Mouse (Mus musculus): ENCODE results near the gene Mamdc2.

Mamdc2 gene

DNA sequence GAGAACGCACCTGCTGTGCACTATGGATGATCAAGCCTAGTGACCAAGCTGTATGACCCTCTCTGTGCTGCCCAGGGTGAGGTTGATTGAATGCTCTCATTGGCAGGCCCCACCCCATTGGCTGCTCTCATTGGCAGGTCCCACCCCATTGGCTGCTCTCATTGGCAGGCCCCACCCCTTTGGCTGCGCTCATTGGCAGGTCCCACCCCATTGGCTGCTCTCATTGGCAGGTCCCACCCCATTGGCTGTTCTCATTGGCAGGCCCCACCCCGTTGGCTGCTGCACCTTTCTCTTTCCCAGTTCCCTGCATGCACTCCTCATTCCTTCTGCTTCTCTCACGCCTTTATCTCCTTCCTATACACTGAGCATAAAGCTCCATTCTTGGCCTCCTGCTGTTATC lies 12.5 kb downstream of the Mamdc2 start:
- DNase-seq (ENCODE audit: low spot score): no peak

DNA sequence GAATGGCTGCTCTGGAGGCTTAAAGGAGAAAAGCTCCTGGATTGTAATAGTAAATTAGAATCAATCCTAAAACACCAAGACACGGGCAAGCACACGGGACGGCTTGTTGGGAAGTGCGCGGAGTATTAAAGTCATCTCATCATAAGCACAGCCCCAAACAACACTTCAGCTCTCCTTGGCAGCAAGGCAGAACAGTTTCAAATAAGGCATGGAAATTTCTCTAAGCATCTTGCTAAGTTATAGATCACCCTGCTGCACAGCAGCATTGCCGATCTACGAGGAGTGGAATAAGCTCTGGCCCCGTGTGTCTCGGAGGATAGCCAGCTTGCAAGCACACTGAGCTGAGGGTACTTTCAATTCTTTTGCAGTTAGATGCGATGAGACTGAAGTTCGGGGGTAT lies 13.8 kb downstream of the Mamdc2 start:
- DNase-seq (ENCODE audit: low spot score): no peak

GRCm38 (mm10) chr19:23417668-23418067 lies 30.6 kb downstream of the Mamdc2 start:
- no peak for DNase-seq (ENCODE audit: low spot score)

DNA sequence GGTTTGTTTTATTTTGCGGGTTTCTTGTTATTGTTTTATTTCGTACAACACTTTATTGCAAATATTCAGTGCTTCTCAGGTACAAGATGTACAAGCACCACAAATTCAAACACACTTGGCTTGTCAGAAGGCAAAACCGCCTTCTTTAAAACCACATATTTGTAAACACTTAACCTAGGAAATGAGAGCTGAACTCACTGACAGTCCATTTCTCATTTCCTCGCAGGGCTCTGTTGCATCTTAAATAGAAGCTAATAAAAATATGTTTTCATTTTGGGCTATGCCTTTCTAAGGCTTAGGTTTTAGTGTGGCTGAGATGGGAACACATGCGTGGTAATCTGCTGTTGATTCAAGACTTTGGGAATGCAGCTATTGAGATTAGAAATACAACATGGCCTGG lies 37.4 kb downstream of the Mamdc2 start:
- no peak for DNase-seq (ENCODE audit: low spot score)

GRCm38 (mm10) chr19:23410328-23410727 lies 37.9 kb downstream of the Mamdc2 start:
- DNase-seq (ENCODE audit: low spot score): peak; percentile 47

- peak; percentile 66 for DNase-seq (ENCODE audit: low spot score)
Observed at GRCm38 (mm10) chr19:23401469-23402135, 46.6 kb downstream of the Mamdc2 start.

DNA sequence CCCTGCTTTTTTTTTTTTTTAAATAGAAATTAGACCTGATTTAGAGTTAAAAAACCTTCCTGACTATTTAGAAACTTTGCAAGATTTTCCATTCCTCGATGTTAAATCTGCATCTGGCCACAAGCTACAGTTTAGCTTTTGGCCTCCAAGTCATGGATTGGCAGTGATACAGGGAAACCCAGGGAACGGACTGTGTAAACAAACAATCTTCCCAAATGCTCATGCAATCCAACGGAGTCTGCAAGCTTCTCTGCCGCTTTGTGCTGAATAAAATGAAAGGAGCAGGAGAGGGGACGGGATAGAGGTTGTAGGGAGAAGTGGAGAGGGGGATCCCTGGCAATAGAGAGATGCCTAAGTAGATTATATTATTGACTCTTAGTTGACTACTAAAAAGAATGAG lies 47.8 kb downstream of the Mamdc2 start:
- no peak for DNase-seq (ENCODE audit: low spot score)

DNA sequence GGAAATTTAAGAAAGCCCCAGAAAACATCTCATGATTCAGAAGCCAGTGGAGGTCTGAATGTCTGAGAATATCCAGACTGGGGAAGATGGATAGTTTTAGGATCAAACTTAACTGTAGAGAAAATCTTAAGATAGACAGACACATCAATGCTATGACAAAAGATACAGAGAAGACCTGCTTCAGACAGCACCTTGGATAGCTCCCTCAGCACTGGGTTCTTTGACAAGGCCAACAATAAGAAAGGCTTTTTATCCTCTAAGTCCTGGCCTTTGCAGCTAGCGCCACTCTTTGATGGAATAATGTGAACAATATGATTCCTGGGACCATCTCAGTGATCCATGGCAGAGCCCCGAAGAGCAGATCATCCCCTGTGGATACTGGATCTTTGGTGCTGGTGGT lies 52.3 kb downstream of the Mamdc2 start:
- peak; percentile 40 for DNase-seq (ENCODE audit: low spot score)

GRCm38 (mm10) chr19:23394597-23394996 lies 53.6 kb downstream of the Mamdc2 start:
- DNase-seq (ENCODE audit: low spot score): no peak

- peak; percentile 26 for DNase-seq (ENCODE audit: low spot score)
Observed at GRCm38 (mm10) chr19:23388862-23389272, 59.4 kb downstream of the Mamdc2 start.

GRCm38 (mm10) chr19:23388083-23388861 lies 60.0 kb downstream of the Mamdc2 start:
- peak; percentile 39 for DNase-seq (ENCODE audit: low spot score)

DNA sequence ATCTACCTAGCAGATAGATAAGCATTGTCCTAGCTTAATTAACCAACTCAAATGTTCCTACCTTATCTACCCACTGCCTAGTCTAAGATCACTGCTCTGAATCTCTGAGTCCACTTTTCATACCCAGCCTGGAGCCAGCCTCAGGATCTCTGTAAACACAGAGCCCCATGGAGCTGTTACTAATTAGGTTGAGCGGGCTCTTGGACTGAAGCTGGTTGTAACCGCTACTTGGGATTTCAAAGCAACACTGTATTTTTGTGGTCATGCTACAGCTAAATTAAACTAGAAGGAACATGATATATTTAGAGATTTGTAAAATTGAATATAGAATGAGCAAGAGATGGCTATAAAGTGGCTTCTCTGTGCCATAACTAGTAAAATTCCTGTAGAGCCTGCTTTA lies 65.8 kb downstream of the Mamdc2 start:
- no peak for DNase-seq (ENCODE audit: low spot score)

GRCm38 (mm10) chr19:23380968-23381367 lies 67.3 kb downstream of the Mamdc2 start:
- DNase-seq (ENCODE audit: low spot score): no peak

- DNase-seq (ENCODE audit: low spot score): no peak
Observed at GRCm38 (mm10) chr19:23379752-23380504, 68.3 kb downstream of the Mamdc2 start.

DNA sequence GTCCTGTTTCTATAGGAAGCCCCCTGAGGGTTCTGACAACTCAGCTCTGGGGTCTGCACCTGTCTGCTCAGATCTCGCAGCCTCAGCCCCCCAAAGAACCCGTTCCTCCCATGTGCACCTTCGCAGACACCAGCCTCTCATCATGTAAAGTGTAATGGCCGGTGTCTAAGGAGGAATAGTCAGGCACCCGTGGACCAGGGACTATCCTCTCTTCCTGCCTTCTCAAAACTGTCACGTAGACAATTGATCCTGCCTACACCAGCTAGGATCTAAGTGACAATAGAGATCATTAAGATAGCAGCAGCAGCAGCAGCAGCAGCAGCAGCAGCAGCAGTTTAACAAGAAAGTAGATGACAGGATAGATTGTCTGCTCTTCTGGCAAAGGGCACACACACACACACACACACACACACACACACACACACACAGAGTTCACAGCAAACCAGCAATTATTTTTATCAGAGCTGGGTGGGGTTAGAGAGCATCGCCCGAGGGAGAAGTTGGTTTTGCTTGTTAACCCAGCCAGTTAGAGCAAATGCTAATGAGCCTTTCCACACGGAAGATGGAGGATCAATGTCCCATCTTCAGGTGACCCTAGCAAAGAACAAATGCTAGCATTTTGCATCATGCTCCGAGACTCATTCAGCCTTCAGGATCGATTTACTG lies 71.6 kb downstream of the Mamdc2 start:
- no peak for DNase-seq (ENCODE audit: low spot score)

DNA sequence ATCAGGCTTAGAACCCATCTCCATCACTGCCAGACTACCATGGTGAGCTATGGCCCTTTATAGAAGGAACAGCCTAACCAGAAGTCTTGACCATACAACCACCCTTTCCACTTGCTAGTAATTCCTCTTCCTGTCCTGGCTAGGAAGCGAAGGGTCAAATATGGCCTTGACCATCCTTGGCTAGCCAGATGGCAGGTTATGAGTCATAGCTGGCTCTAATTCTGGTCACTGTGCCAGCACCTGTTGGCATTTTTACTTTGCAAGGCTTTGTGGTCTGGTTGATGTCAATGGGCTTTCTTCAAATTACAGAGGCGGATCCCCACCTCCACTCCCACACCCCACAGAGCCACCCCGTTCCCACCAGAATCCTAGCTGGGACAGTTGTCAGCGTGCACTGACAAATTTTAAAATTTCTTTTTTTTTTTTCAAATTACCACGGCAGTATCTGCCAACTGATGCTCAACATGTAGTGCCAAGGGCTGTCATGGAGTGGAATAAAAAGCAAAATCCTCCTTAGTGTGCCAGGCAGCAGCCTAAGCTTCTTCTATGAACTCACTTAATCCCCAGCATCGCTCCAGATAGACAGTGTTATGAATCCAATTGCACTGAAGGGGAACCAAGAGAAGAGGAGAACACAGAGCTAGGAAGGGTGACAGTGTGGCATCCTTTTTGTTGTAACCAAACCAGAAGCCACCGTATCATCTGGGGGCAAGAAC lies 73.1 kb downstream of the Mamdc2 start:
- DNase-seq (ENCODE audit: low spot score): no peak

DNA sequence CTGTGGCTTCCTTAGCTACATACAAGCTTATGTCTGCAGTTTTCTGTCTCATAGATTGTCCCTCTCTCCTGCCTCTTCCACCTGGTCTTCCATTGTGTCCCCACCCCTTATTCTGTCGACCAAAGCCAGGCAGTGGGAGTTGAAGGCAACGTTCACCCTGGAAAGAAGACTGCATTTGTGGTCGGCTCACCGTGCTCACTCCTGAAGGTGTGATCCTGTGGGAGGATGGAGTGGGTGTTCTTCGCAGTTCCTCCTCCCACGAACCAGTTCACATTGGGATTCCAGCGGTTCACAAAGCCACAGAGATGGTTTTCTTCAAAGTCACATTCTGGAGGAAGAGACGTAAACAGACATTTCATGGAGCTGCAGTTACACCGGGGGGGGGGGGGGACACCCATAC lies 74.5 kb downstream of the Mamdc2 start:
- DNase-seq (ENCODE audit: low spot score): no peak

GRCm38 (mm10) chr19:23373287-23373686 lies 75.0 kb downstream of the Mamdc2 start:
- peak; percentile 82 for DNase-seq (ENCODE audit: low spot score)

DNA sequence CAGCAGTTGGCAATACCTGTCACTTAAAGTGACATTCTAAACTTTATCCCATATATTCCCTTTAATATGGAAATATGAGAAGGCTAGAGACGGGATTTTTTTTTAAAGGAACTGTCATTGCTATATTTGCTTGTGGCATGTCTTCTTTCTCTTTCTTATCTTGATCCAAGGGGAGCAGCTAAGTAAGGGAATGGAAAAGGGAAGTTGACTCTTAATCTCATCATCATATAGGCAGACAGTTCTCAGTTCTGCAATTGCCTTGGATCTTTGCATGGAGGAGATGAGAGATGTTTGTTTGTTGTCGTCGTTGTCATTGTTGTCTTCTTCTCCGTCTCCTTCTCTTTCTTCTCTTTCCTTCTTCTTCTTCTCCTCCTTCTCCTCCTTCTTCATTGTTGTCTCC lies 79.0 kb downstream of the Mamdc2 start:
- DNase-seq (ENCODE audit: low spot score): no peak

DNA sequence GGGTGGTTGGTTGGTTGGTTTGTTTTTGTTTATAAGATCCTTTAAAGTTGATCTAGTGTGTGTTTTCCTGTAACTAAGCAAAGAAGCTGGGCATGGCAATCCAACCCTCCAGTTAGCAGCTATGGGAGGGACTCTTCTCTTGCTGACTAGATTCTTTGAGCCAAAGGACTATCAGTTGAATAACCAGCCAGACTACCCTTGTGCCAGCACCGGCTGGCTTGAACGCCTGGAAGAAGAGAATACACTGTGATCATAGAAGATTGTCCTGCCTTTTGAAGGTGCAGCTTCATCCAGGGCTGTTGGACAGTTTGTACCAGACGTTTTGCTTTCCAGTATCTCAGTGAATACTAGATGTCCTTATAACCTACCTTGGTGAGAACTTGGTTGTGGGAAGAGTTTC lies 86.2 kb downstream of the Mamdc2 start:
- DNase-seq (ENCODE audit: low spot score): no peak

GRCm38 (mm10) chr19:23361124-23361523 lies 87.1 kb downstream of the Mamdc2 start:
- DNase-seq (ENCODE audit: low spot score): no peak

- DNase-seq (ENCODE audit: low spot score): no peak
Observed at GRCm38 (mm10) chr19:23360536-23360935, 87.7 kb downstream of the Mamdc2 start.

Measured in embryo, embryonic 10.5 days (tissue).